Mouse (Mus musculus): ENCODE data around the gene Dcn. TPM values are rescaled to one million over a fixed set of nuclear protein-coding genes. Genes with fewer than 3 reads are reported as not detected.

Dcn gene
- polyA plus RNA-seq, 1 experiment from 2014 or later: 80.6 TPM

- Histone ChIP-seq H3K9me3 (no peaks in the 10 kb centered on the region), H3K9ac (no peak overlapping the region), H3K36me3 (no peaks in the 10 kb centered on the region), H3K4me3 (no peak overlapping the region), H3K4me1 (replicated peaks) (no peaks in the 10 kb centered on the region), H3K4me2 (no peak overlapping the region), H3K27ac (replicated peaks) (no peak overlapping the region), H3K27me3 (no peaks in the 10 kb centered on the region)
- no peak for ATAC-seq (ENCODE audit: low FRiP score, low read depth)
- 70% methylated on average over 8 of the region's 8 CpGs for WGBS
These were observed 88.2 kb downstream of the Dcn start for GRCm38 (mm10) chr10:97567489-97568135.

Other genes with a start within 250 kb of the Dcn start
- gene Lum, start 85.5 kb downstream of the Dcn start, polyA plus RNA-seq (2015; fragmentation: Nextera tagmentation; extraction: Ambion mirVana): 18.0 and 22.7 TPM in 2 replicates
- 0.13 TPM in 1 of 2 replicates, not detected in the other for gene Kera, start 127.3 kb downstream of the Dcn start, polyA plus RNA-seq (2015; fragmentation: Nextera tagmentation; extraction: Ambion mirVana)
- gene Epyc, start 164.5 kb downstream of the Dcn start, polyA plus RNA-seq (2015; fragmentation: Nextera tagmentation; extraction: Ambion mirVana): 0.21 and 0.48 TPM in 2 replicates
- gene Ccer1, start 213.4 kb downstream of the Dcn start, polyA plus RNA-seq (2015; fragmentation: Nextera tagmentation; extraction: Ambion mirVana): not detected in 2 replicates
- not detected in 2 replicates for gene C030005K15Rik, start 247.1 kb downstream of the Dcn start, polyA plus RNA-seq (2015; fragmentation: Nextera tagmentation; extraction: Ambion mirVana)

Data from hindbrain, embryonic 15.5 days (tissue).